Mouse (Mus musculus) heart, embryonic 10.5 days (tissue): ENCODE data around the gene Ggps1. TPM values are rescaled to one million over a fixed set of nuclear protein-coding genes. Genes with fewer than 3 reads are reported as not detected.
"Not testable (repeated sequence)": the region's sequence is repeated elsewhere in the genome, so short reads cannot be mapped to it uniquely, and the experiment has no call there.

Experiments used
- DNase-seq: peaks from one replicate; pipeline ENCODE4 v3.0.0-alpha.2; 2017; ENCODE audit warnings: low spot score
- H3K27ac ChIP-seq: fragments of 300-500 bp; sonication (generic); 2 replicates; pipeline ENCODE4 v1.5.1; 2016; ENCODE audit warnings: mild to moderate bottlenecking
- H3K27me3 ChIP-seq: fragments of 300-500 bp; sonication (generic); 2 replicates; pipeline ENCODE4 v1.6.1; 2016; ENCODE audit warnings: mild to moderate bottlenecking; ENCODE audit not compliant: poor library complexity, insufficient read depth, severe bottlenecking
- H3K36me3 ChIP-seq: fragments of 300-500 bp; sonication (generic); 2 replicates; pipeline ENCODE4 v1.6.1; 2016; ENCODE audit warnings: mild to moderate bottlenecking, moderate library complexity
- H3K4me1 ChIP-seq: fragments of 300-500 bp; sonication (generic); 2 replicates; pipeline ENCODE4 v1.6.1; 2016; ENCODE audit warnings: mild to moderate bottlenecking
- H3K4me3 ChIP-seq: fragments of 300-500 bp; sonication (generic); 2 replicates; pipeline ENCODE4 v1.5.1; 2016; ENCODE audit warnings: mild to moderate bottlenecking, moderate library complexity
- H3K9me3 ChIP-seq: fragments of 300-500 bp; sonication (generic); 2 replicates; pipeline ENCODE4 v1.6.1; 2016; ENCODE audit warnings: mild to moderate bottlenecking, moderate library complexity
- WGBS: fragments of 180-500 bp; shearing (Covaris S2); methylation state at CpG from one replicate; pipeline ENCODE4 v1.1.7; 2016; 5-methylcytosine and 5-hydroxymethylcytosine counted together
- polyA plus RNA-seq: library from polyadenylated mRNA; unstranded; fragments of >200 nt; fragmentation: Nextera tagmentation; extraction: Ambion mirVana; gene quantifications from 2 replicates; pipeline ENCODE4 v1.2.1, GENCODE M21; 2016

Ggps1 gene
- polyA plus RNA-seq, 1 experiment from 2014 or later = 46.2 TPM

DNA sequence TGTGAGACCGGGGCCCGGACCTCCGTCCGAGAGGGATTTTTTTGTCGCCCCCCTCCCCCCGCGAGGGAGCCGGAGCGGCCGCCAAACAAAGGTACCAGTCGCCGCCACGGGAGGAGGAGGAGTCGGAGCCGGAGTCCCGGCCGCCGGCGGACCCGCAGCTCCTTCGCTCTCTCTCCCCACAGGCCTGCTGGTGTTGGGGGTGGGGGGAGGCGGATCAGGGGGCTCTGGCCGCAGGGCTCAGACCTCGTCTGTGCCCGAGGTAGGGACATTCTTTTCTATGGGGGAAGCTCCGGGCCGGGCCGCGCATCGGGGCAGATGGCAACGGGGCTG is 619 bp upstream of the Ggps1 start:
- no peaks in the 10 kb centered on the region; the same call in 1 of the 2 replicates for H3K36me3 ChIP-seq
- H3K4me3 ChIP-seq = peak overlapping the region; percentile 99
- H3K9me3 ChIP-seq = no peaks in the 10 kb centered on the region
- H3K4me1 ChIP-seq = peaks cover 9% of the 10 kb centered on the region; the same call in 1 of the 2 replicates
- peak overlapping the region; percentile 97 for H3K27ac ChIP-seq
- DNase-seq = no peak
- WGBS = 0% methylated on average over 17 of the region's 31 CpGs
- H3K27me3 ChIP-seq = no peaks in the 10 kb centered on the region

DNA sequence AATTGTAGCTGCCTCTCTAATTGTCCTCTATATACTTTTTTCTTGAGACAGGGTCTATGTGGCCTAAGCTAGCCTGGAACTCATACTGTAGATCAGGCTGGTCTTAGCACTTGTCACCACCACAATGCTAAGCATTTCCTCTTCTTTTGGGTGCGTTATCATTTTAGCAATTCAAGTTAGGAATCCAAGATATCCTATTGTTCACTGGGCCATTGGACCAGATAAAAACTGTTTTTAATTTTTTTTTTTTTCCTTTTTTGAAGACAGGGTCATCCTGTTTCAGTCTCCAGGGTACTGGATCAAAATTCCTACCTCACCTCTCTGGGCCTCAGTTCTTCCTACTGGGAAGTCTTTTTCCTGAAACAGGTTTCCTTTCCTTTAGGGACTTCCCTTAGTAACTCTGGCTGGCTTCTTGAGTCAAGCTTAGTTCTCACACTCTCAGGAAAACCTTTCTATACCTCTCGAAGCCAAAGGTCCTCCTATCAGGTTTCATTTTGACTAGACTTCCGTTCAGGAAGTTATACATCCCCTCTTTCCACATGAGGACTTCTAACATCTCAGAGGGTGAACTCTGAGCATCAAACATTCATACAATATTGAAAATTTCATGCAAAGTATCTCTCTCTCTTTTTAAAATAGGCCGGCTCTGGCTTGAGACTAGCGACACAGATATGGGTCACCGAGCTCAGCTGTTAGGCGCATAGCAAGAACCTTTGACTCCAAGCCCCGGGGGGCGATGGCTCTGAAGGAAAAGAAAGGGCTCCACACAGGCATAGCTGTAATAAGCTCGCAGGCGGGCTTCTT is 877 bp downstream of the Ggps1 start:
- Histone ChIP-seq H3K27me3 (no peaks in the 10 kb centered on the region), H3K4me1 (peaks cover 9% of the 10 kb centered on the region; the same call in 1 of the 2 replicates), H3K27ac (peak overlapping the region; percentile 90), H3K36me3 (peaks cover under 1% of the 10 kb centered on the region; the same call in 1 of the 2 replicates), H3K4me3 (peak overlapping the region; percentile 99), H3K9me3 (no peaks in the 10 kb centered on the region)
- no peak for DNase-seq
- WGBS = 5% methylated on average over 11 of the region's 11 CpGs

DNA sequence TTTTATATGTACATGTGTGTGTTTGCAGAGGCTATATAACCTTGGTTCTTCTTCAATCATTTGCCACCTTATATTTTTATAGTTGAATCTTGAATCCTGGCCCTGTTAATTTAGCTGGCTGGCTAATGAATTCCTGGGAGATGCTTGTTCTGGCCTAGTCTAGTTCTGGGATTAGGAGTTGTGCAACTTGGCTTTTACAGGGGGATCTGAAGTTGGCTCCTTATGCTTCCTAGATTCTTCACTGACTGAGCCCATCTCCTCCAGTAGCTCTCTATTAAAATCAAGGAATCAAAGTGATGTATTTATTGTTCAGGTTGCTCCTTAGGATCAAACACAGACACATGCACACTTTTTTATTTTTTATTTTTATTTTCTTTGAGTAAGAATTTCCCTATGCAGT is 3.7 kb downstream of the Ggps1 start:
- Histone ChIP-seq H3K4me1 (peaks cover 9% of the 10 kb centered on the region; the same call in 1 of the 2 replicates), H3K4me3 (no peak overlapping the region), H3K27ac (no peak overlapping the region), H3K9me3 (no peaks in the 10 kb centered on the region), H3K36me3 (peaks cover 24% of the 10 kb centered on the region), H3K27me3 (no peaks in the 10 kb centered on the region)
- DNase-seq = no peak

DNA sequence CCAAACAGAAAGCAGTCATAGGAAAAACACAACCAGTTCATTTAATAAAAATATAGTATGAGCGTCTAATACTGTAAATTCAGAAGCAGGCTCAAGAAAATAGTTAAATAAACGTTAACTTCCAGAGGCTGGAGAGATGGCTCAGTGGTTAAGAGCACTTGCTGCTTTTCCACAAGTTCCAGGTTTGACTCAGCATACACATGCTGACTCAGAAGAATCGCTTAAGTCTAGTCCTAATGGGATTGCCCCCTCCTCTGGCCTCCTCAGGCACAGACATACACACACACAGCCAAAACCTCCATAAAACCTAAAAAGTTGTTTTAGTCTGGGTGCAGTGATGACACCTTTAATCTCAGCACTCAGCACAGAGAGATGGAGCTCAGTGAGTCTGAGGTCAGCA is 6.5 kb downstream of the Ggps1 start:
- peaks cover 52% of the 10 kb centered on the region for H3K36me3 ChIP-seq
- WGBS = 93% methylated on average over 3 of the region's 3 CpGs
- DNase-seq = no peak

DNA sequence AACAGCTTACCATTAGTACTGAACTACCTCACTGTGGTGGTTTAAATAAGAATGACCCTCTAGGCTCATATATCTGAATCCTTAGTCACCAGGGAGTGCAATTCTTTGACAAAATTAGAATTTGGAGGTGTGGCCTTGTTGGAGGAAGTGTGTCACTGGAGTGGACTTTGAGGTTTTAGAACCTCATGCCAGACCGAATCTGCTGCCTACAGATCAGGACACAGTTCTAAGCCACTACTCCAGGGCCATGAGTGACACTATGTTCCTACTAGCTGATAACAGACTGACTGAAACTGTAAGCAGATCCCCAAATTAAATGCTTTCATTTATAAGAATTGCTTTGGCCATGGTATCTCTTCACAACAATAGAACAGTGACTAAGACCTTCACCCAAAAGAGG is 13.4 kb downstream of the Ggps1 start:
- DNase-seq = no peak
- Histone ChIP-seq H3K27ac (no peak overlapping the region), H3K4me1 (no peaks in the 10 kb centered on the region), H3K36me3 (peaks cover 78% of the 10 kb centered on the region), H3K27me3 (no peaks in the 10 kb centered on the region), H3K4me3 (no peak overlapping the region), H3K9me3 (no peaks in the 10 kb centered on the region)
- WGBS = 81% methylated on average over 1 of the region's 1 CpGs

More for the DNA sequence above, 6.5 kb downstream of the Ggps1 start:
- Histone ChIP-seq H3K9me3 (no peaks in the 10 kb centered on the region), H3K4me1 (0 out of 2 replicates have a peak, but pooled peaks cover 6% of the 10 kb centered on the region), H3K27ac (no peak overlapping the region), H3K27me3 (no peaks in the 10 kb centered on the region), H3K4me3 (no peak overlapping the region)

DNA sequence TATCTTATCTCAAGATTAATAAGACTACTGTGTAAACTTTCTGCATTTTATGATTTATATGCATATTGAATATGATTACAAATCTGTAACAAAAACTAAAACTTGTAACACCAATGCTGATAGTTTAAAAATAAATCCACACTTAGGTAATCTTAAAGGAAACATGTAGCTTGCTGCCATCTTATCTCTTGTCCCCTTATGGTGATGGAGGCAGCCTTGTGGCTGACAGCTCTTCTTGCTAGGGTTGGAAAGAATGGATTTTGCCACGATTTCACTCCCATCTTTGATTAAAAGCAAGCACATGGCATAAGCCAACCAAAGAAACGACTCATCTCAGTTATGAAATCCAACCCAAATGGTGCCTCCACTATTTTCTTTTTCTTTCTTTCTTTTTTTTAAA is 18.8 kb downstream of the Ggps1 start:
- Histone ChIP-seq H3K4me1 (no peaks in the 10 kb centered on the region; the same call in 1 of the 2 replicates), H3K27me3 (no peaks in the 10 kb centered on the region), H3K9me3 (no peaks in the 10 kb centered on the region), H3K27ac (no peak overlapping the region), H3K4me3 (no peak overlapping the region), H3K36me3 (peaks cover 28% of the 10 kb centered on the region)
- 74% methylated on average over 2 of the region's 2 CpGs for WGBS
- DNase-seq = no peak

- peaks cover under 1% of the 10 kb centered on the region for H3K4me1 ChIP-seq
- DNase-seq = no peak
These were observed 19.4 kb downstream of the Ggps1 start for GRCm38 (mm10) chr13:14043851-14044250.

GRCm38 (mm10) chr13:14040186-14040585 is 23.1 kb downstream of the Ggps1 start:
- 61% methylated on average over 5 of the region's 5 CpGs for WGBS
- H3K27ac ChIP-seq = peak overlapping the region; percentile 97

More at GRCm38 (mm10) chr13:14043851-14044250, 19.4 kb downstream of the Ggps1 start:
- Histone ChIP-seq H3K36me3 (peaks cover 21% of the 10 kb centered on the region), H3K4me3 (no peak overlapping the region), H3K27me3 (no peaks in the 10 kb centered on the region), H3K27ac (no peak overlapping the region), H3K9me3 (no peaks in the 10 kb centered on the region)

GRCm38 (mm10) chr13:14039292-14039965 is 23.9 kb downstream of the Ggps1 start, which contains the start of gene Tbce:
Gene Tbce (minus strand): TSS chr13:14039638.
- Histone ChIP-seq H3K9me3 (no peaks in the 10 kb centered on the region), H3K27me3 (no peaks in the 10 kb centered on the region), H3K4me3 (peak within 1 kb of the TSS; percentile 74), H3K36me3 (no peaks in the 10 kb centered on the region), H3K27ac (peak within 1 kb of the TSS; percentile 97), H3K4me1 (peaks cover 5% of the 10 kb centered on the region)
- DNase-seq = peak; percentile 94
- under 1% methylated on average over 35 of the region's 35 CpGs for WGBS

More at GRCm38 (mm10) chr13:14040186-14040585, 23.1 kb downstream of the Ggps1 start:
- Histone ChIP-seq H3K36me3 (no peaks in the 10 kb centered on the region), H3K4me1 (peaks cover 5% of the 10 kb centered on the region), H3K4me3 (peak overlapping the region; percentile 74), H3K27me3 (no peaks in the 10 kb centered on the region), H3K9me3 (no peaks in the 10 kb centered on the region)
- no peak for DNase-seq

- no peak for DNase-seq
- Histone ChIP-seq H3K4me1 (peaks cover 5% of the 10 kb centered on the region), H3K36me3 (no peaks in the 10 kb centered on the region), H3K27me3 (no peaks in the 10 kb centered on the region), H3K27ac (peak overlapping the region; percentile 97), H3K9me3 (no peaks in the 10 kb centered on the region), H3K4me3 (peak overlapping the region; percentile 74)
- 4% methylated on average over 8 of the region's 8 CpGs for WGBS
These were observed 24.4 kb downstream of the Ggps1 start for GRCm38 (mm10) chr13:14038911-14039291.

- 95% methylated on average over 11 of the region's 11 CpGs for WGBS
- no peak for DNase-seq
These were observed 27.2 kb downstream of the Ggps1 start for GRCm38 (mm10) chr13:14035875-14036630.

GRCm38 (mm10) chr13:14035352-14035751 is 27.9 kb downstream of the Ggps1 start:
- not testable (repeated sequence) for H3K27me3 ChIP-seq, H3K36me3 ChIP-seq, H3K27ac ChIP-seq, DNase-seq, H3K4me3 ChIP-seq, H3K4me1 ChIP-seq, H3K9me3 ChIP-seq
- WGBS = 92% methylated on average over 3 of the region's 3 CpGs

More at GRCm38 (mm10) chr13:14035875-14036630, 27.2 kb downstream of the Ggps1 start:
- Histone ChIP-seq H3K27ac (no peak overlapping the region), H3K36me3 (no peaks in the 10 kb centered on the region), H3K27me3 (no peaks in the 10 kb centered on the region), H3K9me3 (no peaks in the 10 kb centered on the region), H3K4me1 (peaks cover 5% of the 10 kb centered on the region), H3K4me3 (no peak overlapping the region)

DNA sequence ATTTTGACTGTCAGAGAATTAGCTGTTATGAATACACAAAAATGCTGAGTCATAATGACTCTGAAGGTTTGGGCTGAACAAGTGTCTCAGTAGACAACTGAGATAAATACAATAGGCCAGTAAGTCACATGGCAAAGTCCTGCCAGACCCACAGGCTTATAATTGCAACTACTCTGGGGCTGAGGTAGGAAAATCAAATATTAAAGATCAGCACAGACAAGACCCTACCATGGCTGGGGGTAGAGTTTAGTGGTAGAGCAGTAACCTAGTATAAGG is 29.3 kb downstream of the Ggps1 start:
- Histone ChIP-seq H3K27ac (peak overlapping the region; percentile 62; the same call in 1 of the 2 replicates), H3K4me1 (peaks cover 5% of the 10 kb centered on the region), H3K9me3 (no peaks in the 10 kb centered on the region), H3K27me3 (no peaks in the 10 kb centered on the region), H3K36me3 (peaks cover 5% of the 10 kb centered on the region; the same call in 1 of the 2 replicates), H3K4me3 (no peak overlapping the region)
- DNase-seq = no peak
